Mouse (Mus musculus) liver, embryonic 14 days (tissue): ENCODE measurements around the gene N4bp2l2. TPM values are rescaled to one million over a fixed set of nuclear protein-coding genes. Genes with fewer than 3 reads are reported as not detected.

Source experiments
- polyA plus RNA-seq: library from polyadenylated mRNA; depleted of rRNA; stranded (reverse); fragments of >200 nt; gene quantifications from 2 replicates; pipeline ENCODE4 v1.2.3, GENCODE M21; 2012; rRNA removed

The N4bp2l2 gene
- polyA plus RNA-seq: 14.5 and 15.0 TPM in 2 replicates

GRCm38 (mm10) chr5:150666133-150666739, at the start of gene N4bp2l2:
Gene N4bp2l2, minus strand, starts transcription at chr5:150666183.

GRCm38 (mm10) chr5:150673153-150673835, 7.3 kb upstream of the N4bp2l2 start, which contains the start of gene Pds5b:
Gene Pds5b, plus strand, starts transcription at chr5:150673739.

GRCm38 (mm10) chr5:150597088-150597487, 68.9 kb downstream of the N4bp2l2 start, which contains the start of gene N4bp2l1:
Gene N4bp2l1, minus strand, starts transcription at chr5:150597188.

Other genes starting within 250 kb of the N4bp2l2 start
- not detected in 2 replicates for gene Zar1l, start 148.0 kb downstream of the N4bp2l2 start, polyA plus RNA-seq
- gene Brca2, start 143.6 kb downstream of the N4bp2l2 start, polyA plus RNA-seq: 15.0 and 17.6 TPM in 2 replicates
- 7.2 and 8.4 TPM in 2 replicates for gene N4bp2l1, start 69.0 kb downstream of the N4bp2l2 start, polyA plus RNA-seq
- gene Pds5b, start 7.6 kb upstream of the N4bp2l2 start, polyA plus RNA-seq: 7.1 and 8.1 TPM in 2 replicates